Mouse (Mus musculus) brown adipose tissue, adult 24 weeks (tissue): ENCODE results near the gene Tmeff2. TPM values are rescaled to one million over a fixed set of nuclear protein-coding genes. Genes with fewer than 3 reads are reported as not detected.

Experiments used
- H3K27ac ChIP-seq: fragments of 200-500 bp; replicated peaks from 2 replicates; pipeline ENCODE4 v1.5.1; 2012; ENCODE audit warnings: low read depth, mild to moderate bottlenecking, low read length
- H3K4me1 ChIP-seq: fragments of 200-500 bp; 2 replicates; pipeline ENCODE4 v1.6.1; 2012; ENCODE audit warnings: low read length, mixed read lengths; ENCODE audit not compliant: control insufficient read depth, insufficient read depth, insufficient read length
- H3K4me3 ChIP-seq: fragments of 200-500 bp; 2 replicates; pipeline ENCODE4 v1.5.1; 2012; ENCODE audit warnings: low read depth, mild to moderate bottlenecking, low read length, moderate library complexity; ENCODE audit not compliant: insufficient read depth
- polyA plus RNA-seq: library from polyadenylated mRNA; stranded (reverse); fragments of >200 nt; gene quantifications from 2 replicates; pipeline ENCODE4 v1.2.4, GENCODE M21; 2012; ENCODE audit not compliant: missing spikeins, insufficient read depth, insufficient read length

Gene Tmeff2
- polyA plus RNA-seq, 1 experiment = 3.9 TPM

DNA sequence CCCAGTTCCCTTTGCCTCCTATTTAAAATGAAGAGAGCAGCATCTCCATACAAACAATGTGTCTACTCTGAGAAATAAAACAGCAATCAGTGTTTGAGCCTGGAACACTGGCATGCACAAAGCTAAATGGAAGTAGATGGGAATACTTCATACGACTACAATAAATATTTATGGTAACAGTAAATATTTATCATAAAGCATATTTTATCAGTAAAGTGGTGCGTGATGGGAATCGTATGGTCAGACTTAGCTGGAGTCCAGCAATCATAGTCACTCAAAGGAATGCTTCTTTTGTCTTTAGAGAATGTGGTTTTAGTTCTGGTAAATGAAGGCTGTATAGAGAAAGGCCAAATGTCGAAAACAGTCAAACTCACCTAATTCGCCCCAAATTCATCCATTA, 288.6 kb downstream of the Tmeff2 start:
- H3K4me3 ChIP-seq = no peak overlapping the region

GRCm38 (mm10) chr1:51191253-51191652, 290.8 kb downstream of the Tmeff2 start:
- Histone ChIP-seq H3K4me1 (0 out of 2 replicates have a peak, but pooled peaks cover 3% of the 10 kb centered on the region), H3K27ac (no peak overlapping the region), H3K4me3 (no peak overlapping the region)

More for the DNA sequence above, 288.6 kb downstream of the Tmeff2 start:
- Histone ChIP-seq H3K4me1 (0 out of 2 replicates have a peak, but pooled peaks cover 3% of the 10 kb centered on the region), H3K27ac (no peak overlapping the region)

DNA sequence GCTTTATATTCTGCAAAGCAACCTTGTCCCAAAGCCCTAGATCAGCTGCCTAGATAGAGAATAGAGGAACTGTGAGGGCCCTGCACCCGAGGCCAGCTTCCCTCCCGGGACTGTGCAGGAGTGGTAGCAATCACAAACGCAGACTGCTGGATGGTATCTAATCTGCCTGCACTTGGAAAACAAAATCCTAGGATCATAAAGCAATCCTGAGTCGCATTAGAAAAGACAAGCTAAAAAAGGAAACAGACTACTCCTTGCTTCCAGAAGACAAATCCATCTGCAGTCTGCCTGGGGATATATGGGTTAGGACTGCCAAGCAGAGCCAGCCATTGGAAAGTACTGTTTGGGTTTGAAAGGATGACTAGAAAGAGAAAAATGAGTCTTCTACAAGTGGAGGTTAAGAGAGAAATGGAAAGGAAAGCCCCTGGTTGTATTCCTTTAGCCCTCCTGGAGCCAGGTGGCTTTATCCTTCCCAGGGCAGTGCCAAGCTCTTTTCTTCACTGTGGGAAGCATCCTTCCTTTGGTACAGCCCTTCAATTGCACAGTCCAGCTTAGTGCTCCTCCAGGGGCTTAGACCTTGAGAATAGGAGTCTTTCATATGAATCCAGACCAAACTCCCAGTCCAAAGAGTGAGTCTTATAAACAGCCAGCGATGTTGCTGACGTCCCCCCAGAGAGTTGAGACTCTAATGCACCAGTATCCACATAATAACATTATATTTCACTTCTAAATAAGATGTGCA, 291.6 kb downstream of the Tmeff2 start:
- Histone ChIP-seq H3K4me1 (0 out of 2 replicates have a peak, but pooled peaks cover 3% of the 10 kb centered on the region), H3K27ac (no peak overlapping the region), H3K4me3 (no peak overlapping the region)

DNA sequence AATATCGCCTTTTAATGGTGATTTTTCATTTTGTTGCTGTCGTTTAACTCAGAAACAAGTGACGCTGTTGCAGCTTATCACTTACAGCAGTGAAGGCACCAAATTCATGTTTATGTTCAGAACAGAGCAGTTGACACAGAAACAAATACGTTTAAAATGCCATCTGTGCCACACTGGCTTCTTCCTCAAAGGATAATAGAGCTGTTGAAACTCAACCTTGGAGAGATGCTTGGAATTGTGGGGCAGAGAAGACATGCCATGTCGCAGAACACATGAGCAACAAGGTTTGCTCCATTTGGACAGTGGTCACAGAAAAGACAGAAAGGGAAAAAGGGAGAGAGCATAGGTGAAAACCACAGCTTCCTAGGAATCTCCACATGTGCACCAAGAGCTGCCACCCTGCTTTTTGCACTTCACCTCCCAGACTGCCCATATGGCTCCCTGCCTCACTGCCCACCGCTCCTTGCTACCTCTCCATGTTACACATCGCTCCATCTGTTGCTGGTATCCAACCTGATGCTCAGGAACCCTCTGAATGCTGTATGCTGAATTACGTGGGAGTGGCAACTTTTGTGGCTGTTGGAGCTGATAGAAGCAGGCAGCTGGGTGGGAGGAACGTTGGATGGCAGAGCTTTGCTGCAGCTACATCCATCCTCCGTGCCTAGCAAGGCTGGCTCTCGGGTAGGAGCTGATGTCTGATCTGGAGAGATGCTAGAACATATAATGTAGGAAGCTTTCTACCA, 298.8 kb downstream of the Tmeff2 start:
- no peak overlapping the region for H3K27ac ChIP-seq
- H3K4me3 ChIP-seq = no peak overlapping the region
- H3K4me1 ChIP-seq = no peaks in the 10 kb centered on the region

DNA sequence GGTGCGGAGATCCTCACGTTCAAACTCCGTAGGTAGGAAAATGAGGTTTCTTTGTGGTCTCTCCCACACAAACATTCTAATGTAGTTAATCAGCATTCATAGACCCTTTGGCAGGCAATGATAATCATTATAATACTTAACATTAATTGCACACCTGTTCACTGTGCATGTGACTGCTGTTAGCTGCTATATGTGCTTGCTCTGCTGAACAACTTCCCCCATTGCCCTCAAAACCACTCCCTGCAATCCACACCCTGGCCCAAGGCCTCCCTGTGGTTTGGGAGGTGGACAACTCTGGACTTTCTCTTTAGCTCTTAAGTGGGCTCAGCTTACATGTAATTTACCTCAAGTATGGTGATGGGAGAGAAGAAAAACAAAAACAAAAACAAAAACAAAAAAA, 299.5 kb downstream of the Tmeff2 start:
- Histone ChIP-seq H3K27ac (no peak overlapping the region), H3K4me3 (no peak overlapping the region), H3K4me1 (no peaks in the 10 kb centered on the region)

DNA sequence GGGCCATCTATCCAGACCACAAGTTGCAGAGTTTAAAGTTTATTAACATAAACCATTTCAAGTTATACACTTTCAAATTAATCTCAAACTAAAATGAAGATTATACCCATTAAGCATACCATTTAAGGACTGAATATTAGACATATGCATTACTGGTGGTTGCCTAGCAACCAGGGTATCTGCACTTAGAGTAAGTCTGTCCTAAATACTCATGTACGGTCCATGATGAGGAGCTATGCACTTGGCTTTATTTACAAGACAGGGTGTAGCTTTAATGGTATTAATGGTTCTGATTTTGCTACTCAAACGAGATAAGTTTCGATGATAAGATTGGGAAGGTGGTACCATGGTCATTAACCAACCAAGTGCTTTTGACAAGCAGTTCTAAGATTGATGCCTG, 315.2 kb downstream of the Tmeff2 start:
- Histone ChIP-seq H3K27ac (no peak overlapping the region), H3K4me3 (no peak overlapping the region), H3K4me1 (no peaks in the 10 kb centered on the region; the same call in 1 of the 2 replicates)

GRCm38 (mm10) chr1:51216292-51217050, 316.0 kb downstream of the Tmeff2 start:
- Histone ChIP-seq H3K27ac (peak overlapping the region; percentile 53; the same call in 1 of the 2 replicates), H3K4me3 (no peak overlapping the region), H3K4me1 (no peaks in the 10 kb centered on the region; the same call in 1 of the 2 replicates)

DNA sequence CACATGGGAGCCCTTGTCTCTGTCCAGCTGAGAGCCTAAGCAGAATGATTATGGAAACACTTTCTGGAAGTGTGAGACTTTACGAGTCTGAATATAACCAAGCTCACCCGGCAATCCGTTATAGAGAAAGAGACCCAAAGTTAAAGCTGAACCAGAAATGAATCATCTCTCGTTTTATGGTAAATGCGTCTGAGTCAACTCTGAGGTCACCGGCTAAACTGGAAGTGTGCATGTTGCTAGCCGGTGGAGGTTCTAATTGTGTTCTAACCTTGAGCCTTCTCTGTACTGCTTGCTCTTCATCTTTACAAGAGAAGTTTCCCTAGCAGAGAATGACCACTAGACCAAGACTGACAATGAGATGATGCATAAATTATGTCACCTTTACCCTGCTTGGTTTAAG, 316.8 kb downstream of the Tmeff2 start:
- Histone ChIP-seq H3K27ac (no peak overlapping the region), H3K4me3 (no peak overlapping the region), H3K4me1 (no peaks in the 10 kb centered on the region; the same call in 1 of the 2 replicates)

DNA sequence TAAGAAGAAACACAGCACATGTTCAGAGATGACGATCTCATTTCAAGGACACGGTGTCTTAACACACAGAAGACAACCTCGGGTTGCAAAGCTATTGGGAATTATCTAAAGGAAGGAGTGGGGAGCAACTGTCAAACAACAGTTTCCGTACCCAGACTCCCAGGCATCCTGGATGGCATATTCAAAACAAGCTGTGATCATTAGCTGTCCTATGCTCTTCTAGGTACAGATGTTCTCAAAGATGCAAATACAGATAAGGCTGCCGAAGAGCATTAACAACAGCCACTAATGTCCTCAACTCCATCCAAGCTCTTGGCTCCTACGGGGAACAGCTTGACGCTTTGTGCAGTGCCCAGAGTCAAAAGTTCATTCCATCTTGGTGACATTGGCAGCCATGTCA, 324.7 kb downstream of the Tmeff2 start:
- Histone ChIP-seq H3K27ac (no peak overlapping the region), H3K4me3 (no peak overlapping the region), H3K4me1 (no peaks in the 10 kb centered on the region; the same call in 1 of the 2 replicates)
